Mouse (Mus musculus) erythroblast, embryonic 14.5 days (primary cell): Measurements from ENCODE around the gene Ebpl.

ENCODE experiments used
- GATA1 ChIP-seq: IDR thresholded peaks from 2 replicates; pipeline ENCODE4 v1.6.1; 2012; ENCODE audit warnings: low read length, inconsistent platforms, mixed read lengths
- TAL1 ChIP-seq: IDR thresholded peaks from 3 replicates; pipeline ENCODE4 v1.6.1; 2012; ENCODE audit warnings: low read length, inconsistent platforms, mixed read lengths

DNA sequence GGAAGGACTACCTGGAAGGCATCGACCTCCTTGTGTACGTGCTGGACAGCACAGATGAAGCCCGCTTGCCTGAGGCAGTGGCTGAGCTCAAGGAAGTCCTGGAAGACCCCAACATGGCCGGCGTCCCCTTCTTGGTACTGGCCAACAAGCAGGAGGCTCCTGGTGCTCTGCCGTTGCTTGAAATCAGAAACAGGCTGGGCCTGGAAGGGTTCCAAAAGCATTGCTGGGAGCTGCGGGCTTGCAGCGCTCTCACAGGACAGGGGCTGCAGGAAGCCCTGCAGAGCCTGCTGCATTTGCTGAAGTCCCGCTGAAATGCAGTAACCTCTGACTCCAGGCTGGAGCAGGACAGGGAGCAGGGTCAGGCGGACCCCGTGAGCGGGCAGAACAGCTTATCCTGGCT is 49.3 kb downstream of the Ebpl start:
- no peak for TF ChIP-seq GATA1
- no peak for TF ChIP-seq TAL1
